Mouse (Mus musculus): ENCODE data around the gene Gm11639. TPM values are rescaled to one million over a fixed set of nuclear protein-coding genes. Genes with fewer than 3 reads are reported as not detected.

The Gm11639 gene
- polyA plus RNA-seq, 1 experiment = 0.01 TPM

DNA sequence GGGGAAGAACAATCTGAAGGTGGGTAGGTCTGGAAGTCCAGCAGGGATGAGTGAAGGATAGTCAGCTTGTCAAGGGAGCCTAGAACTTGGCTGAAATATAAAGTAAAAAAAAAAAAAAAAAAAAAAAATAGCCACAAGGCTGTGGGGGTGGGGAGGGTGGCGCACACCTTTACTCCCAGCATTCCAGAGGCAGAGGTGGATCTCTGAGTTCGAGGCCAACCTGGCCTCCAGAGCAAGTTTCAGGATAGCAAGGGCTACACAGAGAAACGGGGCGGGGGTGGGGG lies 466.5 kb downstream of the Gm11639 start:
- Histone ChIP-seq H3K27me3 (ENCODE audit: control insufficient read depth, insufficient read depth, low read length) (no peaks in the 10 kb centered on the region), H3K27ac (ENCODE audit: control insufficient read depth, insufficient read depth, low read length) (peak overlapping the region; percentile 13; the same call in 1 of the 2 replicates), H3K36me3 (ENCODE audit: control insufficient read depth, insufficient read depth, low read length) (no peaks in the 10 kb centered on the region), H3K4me3 (ENCODE audit: control insufficient read depth, insufficient read depth, low read length) (peak overlapping the region; percentile 45), H3K4me1 (replicated peaks; ENCODE audit: control insufficient read depth, insufficient read depth, low read length) (peaks cover 27% of the 10 kb centered on the region)
- no peak for DNase-seq
- TF ChIP-seq POLR2A (IDR thresholded peaks at IDR 0.05; ENCODE audit: control insufficient read depth, extremely low read depth, insufficient read depth, low read length, poor library complexity) = no peak
- TF ChIP-seq CTCF (IDR thresholded peaks at IDR 0.05; ENCODE audit: borderline replicate concordance, control insufficient read depth, extremely low read depth, insufficient read depth, low read length, poor library complexity) = no peak
- WGBS = 29% methylated on average over 4 of the region's 4 CpGs

- H3K4me3 ChIP-seq (ENCODE audit: control insufficient read depth, insufficient read depth, low read length) = no peak overlapping the region
- 61% methylated on average over 11 of the region's 11 CpGs for WGBS
- no peak overlapping the region for H3K27ac ChIP-seq (ENCODE audit: control insufficient read depth, insufficient read depth, low read length)
- DNase-seq = no peak
- H3K4me1 ChIP-seq (replicated peaks; ENCODE audit: control insufficient read depth, insufficient read depth, low read length) = peaks cover 27% of the 10 kb centered on the region
- no peaks in the 10 kb centered on the region for H3K27me3 ChIP-seq (ENCODE audit: control insufficient read depth, insufficient read depth, low read length)
- H3K36me3 ChIP-seq (ENCODE audit: control insufficient read depth, insufficient read depth, low read length) = no peaks in the 10 kb centered on the region
- TF ChIP-seq POLR2A (IDR thresholded peaks at IDR 0.05; ENCODE audit: control insufficient read depth, extremely low read depth, insufficient read depth, low read length, poor library complexity) (no peak), CTCF (IDR thresholded peaks at IDR 0.05; ENCODE audit: borderline replicate concordance, control insufficient read depth, extremely low read depth, insufficient read depth, low read length, poor library complexity) (no peak)
These were observed 466.9 kb downstream of the Gm11639 start for GRCm38 (mm10) chr11:105152357-105152899.

GRCm38 (mm10) chr11:105153068-105153833 lies 467.7 kb downstream of the Gm11639 start:
- Histone ChIP-seq H3K27ac (ENCODE audit: control insufficient read depth, insufficient read depth, low read length) (no peak overlapping the region), H3K27me3 (ENCODE audit: control insufficient read depth, insufficient read depth, low read length) (no peaks in the 10 kb centered on the region), H3K36me3 (ENCODE audit: control insufficient read depth, insufficient read depth, low read length) (no peaks in the 10 kb centered on the region), H3K4me1 (replicated peaks; ENCODE audit: control insufficient read depth, insufficient read depth, low read length) (peaks cover 27% of the 10 kb centered on the region), H3K4me3 (ENCODE audit: control insufficient read depth, insufficient read depth, low read length) (no peak overlapping the region)
- WGBS = 61% methylated on average over 12 of the region's 12 CpGs
- TF ChIP-seq CTCF (IDR thresholded peaks at IDR 0.05; ENCODE audit: borderline replicate concordance, control insufficient read depth, extremely low read depth, insufficient read depth, low read length, poor library complexity) = no peak
- no peak for TF ChIP-seq POLR2A (IDR thresholded peaks at IDR 0.05; ENCODE audit: control insufficient read depth, extremely low read depth, insufficient read depth, low read length, poor library complexity)
- no peak for DNase-seq

DNA sequence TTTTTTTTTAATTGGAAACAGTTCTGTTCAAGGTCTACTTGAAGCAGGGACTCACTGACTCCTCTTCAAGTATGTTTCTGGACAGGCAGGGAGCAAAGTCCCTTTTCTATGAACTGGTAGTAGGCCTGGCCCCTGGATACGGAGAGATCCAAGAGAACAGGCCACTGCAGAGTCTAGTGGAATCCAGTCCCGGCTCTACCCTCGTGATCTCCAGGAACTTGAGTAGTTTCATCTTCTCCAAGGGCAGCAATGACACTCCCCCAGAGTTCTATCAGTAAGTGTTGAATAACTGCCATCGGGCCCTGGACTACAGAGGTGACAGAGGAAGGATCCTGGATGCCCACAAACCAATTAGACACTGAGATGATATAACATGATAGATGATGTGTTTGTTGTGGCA lies 470.4 kb downstream of the Gm11639 start:
- Histone ChIP-seq H3K4me3 (ENCODE audit: control insufficient read depth, insufficient read depth, low read length) (no peak overlapping the region), H3K36me3 (ENCODE audit: control insufficient read depth, insufficient read depth, low read length) (no peaks in the 10 kb centered on the region), H3K27me3 (ENCODE audit: control insufficient read depth, insufficient read depth, low read length) (no peaks in the 10 kb centered on the region), H3K4me1 (replicated peaks; ENCODE audit: control insufficient read depth, insufficient read depth, low read length) (peaks cover 22% of the 10 kb centered on the region), H3K27ac (ENCODE audit: control insufficient read depth, insufficient read depth, low read length) (no peak overlapping the region)
- no peak for TF ChIP-seq CTCF (IDR thresholded peaks at IDR 0.05; ENCODE audit: borderline replicate concordance, control insufficient read depth, extremely low read depth, insufficient read depth, low read length, poor library complexity)
- TF ChIP-seq POLR2A (IDR thresholded peaks at IDR 0.05; ENCODE audit: control insufficient read depth, extremely low read depth, insufficient read depth, low read length, poor library complexity) = no peak
- DNase-seq = no peak
- 55% methylated on average over 4 of the region's 4 CpGs for WGBS

DNA sequence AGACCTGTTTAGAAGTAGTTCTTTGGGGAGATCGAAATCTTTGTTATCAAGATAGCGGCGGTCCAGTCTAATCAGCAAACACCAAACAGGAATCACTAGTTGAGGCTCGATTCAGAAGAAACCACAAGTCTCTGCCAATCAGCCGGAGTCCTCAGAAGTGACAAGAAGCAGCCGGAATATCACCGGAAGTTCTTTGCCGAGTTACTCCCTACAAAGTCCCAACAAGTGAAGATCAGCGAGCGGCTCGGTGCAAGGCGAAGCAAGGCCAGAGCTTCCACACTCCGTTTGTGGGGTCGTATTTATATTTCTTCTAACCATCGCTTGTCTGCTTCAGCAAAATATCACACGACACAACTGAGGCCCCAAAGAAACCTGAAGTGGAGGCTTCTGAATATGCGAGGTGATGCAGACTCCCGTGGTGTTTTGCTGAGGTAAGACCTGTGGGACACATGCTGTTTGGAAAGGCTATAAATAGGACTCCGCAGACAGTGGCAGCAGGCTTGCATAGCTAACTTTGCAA lies 471.3 kb downstream of the Gm11639 start:
- Histone ChIP-seq H3K4me1 (replicated peaks; ENCODE audit: control insufficient read depth, insufficient read depth, low read length) (peaks cover 14% of the 10 kb centered on the region), H3K36me3 (ENCODE audit: control insufficient read depth, insufficient read depth, low read length) (no peaks in the 10 kb centered on the region), H3K27me3 (ENCODE audit: control insufficient read depth, insufficient read depth, low read length) (no peaks in the 10 kb centered on the region), H3K4me3 (ENCODE audit: control insufficient read depth, insufficient read depth, low read length) (peak overlapping the region; percentile 25), H3K27ac (ENCODE audit: control insufficient read depth, insufficient read depth, low read length) (no peak overlapping the region)
- no peak for DNase-seq
- TF ChIP-seq CTCF (IDR thresholded peaks at IDR 0.05; ENCODE audit: borderline replicate concordance, control insufficient read depth, extremely low read depth, insufficient read depth, low read length, poor library complexity) = no peak
- TF ChIP-seq POLR2A (IDR thresholded peaks at IDR 0.05; ENCODE audit: control insufficient read depth, extremely low read depth, insufficient read depth, low read length, poor library complexity) = no peak
- WGBS = 76% methylated on average over 19 of the region's 19 CpGs

DNA sequence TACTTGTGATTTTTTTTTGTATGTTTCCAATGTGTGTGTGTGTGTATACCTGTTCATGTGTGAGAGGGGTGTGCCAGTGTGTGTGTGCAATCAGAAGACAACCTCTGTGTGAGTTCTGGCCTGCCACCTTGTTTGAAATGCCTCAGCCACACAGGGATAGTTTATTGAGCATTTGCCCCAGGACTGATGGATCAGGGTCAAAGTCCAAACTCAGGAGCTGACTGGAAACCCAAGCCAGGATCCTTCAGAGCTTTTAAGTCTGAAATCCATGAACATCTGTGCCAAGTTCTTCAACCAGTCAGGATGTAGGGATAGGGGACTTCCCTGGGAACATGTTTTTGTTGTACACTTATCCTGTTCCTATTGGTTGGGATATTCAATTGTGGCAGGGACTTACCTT lies 472.5 kb downstream of the Gm11639 start:
- no peak overlapping the region for H3K4me3 ChIP-seq (ENCODE audit: control insufficient read depth, insufficient read depth, low read length)
- no peaks in the 10 kb centered on the region for H3K36me3 ChIP-seq (ENCODE audit: control insufficient read depth, insufficient read depth, low read length)
- TF ChIP-seq CTCF (IDR thresholded peaks at IDR 0.05; ENCODE audit: borderline replicate concordance, control insufficient read depth, extremely low read depth, insufficient read depth, low read length, poor library complexity) = no peak
- no peaks in the 10 kb centered on the region for H3K27me3 ChIP-seq (ENCODE audit: control insufficient read depth, insufficient read depth, low read length)
- DNase-seq = no peak
- H3K27ac ChIP-seq (ENCODE audit: control insufficient read depth, insufficient read depth, low read length) = no peak overlapping the region
- 0 out of 2 replicates have a peak, but pooled peaks cover 6% of the 10 kb centered on the region for H3K4me1 ChIP-seq (replicated peaks; ENCODE audit: control insufficient read depth, insufficient read depth, low read length)

Data from thymus, adult 2 months (tissue).